Mouse (Mus musculus): ENCODE results near the gene C1qtnf9. TPM values are rescaled to one million over a fixed set of nuclear protein-coding genes. Genes with fewer than 3 reads are reported as not detected.

The C1qtnf9 gene
- polyA plus RNA-seq (2012; rRNA removed) = 1.6 and 1.9 TPM in 2 replicates

GRCm38 (mm10) chr14:60767884-60768283 lies at the start of gene C1qtnf9:
Gene C1qtnf9 (plus strand): TSS chr14:60768134.

GRCm38 (mm10) chr14:60784427-60785315 lies 16.7 kb downstream of the C1qtnf9 start, which contains the start of gene Mipep:
Gene Mipep (plus strand): TSS chr14:60784573.

Other genes with a start within 250 kb of the C1qtnf9 start
- 24.2 and 24.6 TPM in 2 replicates for gene Spata13, start 134.1 kb upstream of the C1qtnf9 start, polyA plus RNA-seq (2012; rRNA removed)
- 18.6 and 25.0 TPM in 2 replicates for gene Mipep, start 16.4 kb downstream of the C1qtnf9 start, polyA plus RNA-seq (2012; rRNA removed)